Mouse (Mus musculus) neural tube, embryonic 12.5 days (tissue): ENCODE data around the gene Aqp11. TPM values are rescaled to one million over a fixed set of nuclear protein-coding genes. Genes with fewer than 3 reads are reported as not detected.

ENCODE experiments used
- ATAC-seq: fragments of 200-750 bp; cut with Nextera tagmentation; 2 replicates; pipeline ENCODE4 v1.8.0; 2017; ENCODE audit warnings: low read depth, mild to moderate bottlenecking, moderate TSS enrichment, moderate library complexity; ENCODE audit not compliant: low FRiP score
- H3K27ac ChIP-seq: fragments of 300-500 bp; sonication (generic); 2 replicates; pipeline ENCODE4 v1.5.1; 2016
- H3K27me3 ChIP-seq: fragments of 300-500 bp; sonication (generic); replicated peaks from 2 replicates; pipeline ENCODE4 v1.6.1; 2016; ENCODE audit warnings: mild to moderate bottlenecking
- H3K36me3 ChIP-seq: fragments of 300-500 bp; sonication (generic); 2 replicates; pipeline ENCODE4 v1.6.1; 2016; ENCODE audit warnings: mild to moderate bottlenecking
- H3K4me1 ChIP-seq: fragments of 300-500 bp; sonication (generic); 2 replicates; pipeline ENCODE4 v1.6.1; 2016
- H3K4me2 ChIP-seq: fragments of 300-500 bp; sonication (generic); replicated peaks from 2 replicates; pipeline ENCODE4 v1.6.1; 2016; ENCODE audit warnings: mild to moderate bottlenecking
- H3K4me3 ChIP-seq: fragments of 300-500 bp; sonication (generic); 2 replicates; pipeline ENCODE4 v1.5.1; 2016
- H3K9ac ChIP-seq: fragments of 300-500 bp; sonication (generic); 2 replicates; pipeline ENCODE4 v1.6.1; 2016; ENCODE audit warnings: mild to moderate bottlenecking
- H3K9me3 ChIP-seq: fragments of 300-500 bp; sonication (generic); 2 replicates; pipeline ENCODE4 v1.6.1; 2016; ENCODE audit warnings: mild to moderate bottlenecking
- WGBS: fragments of 180-500 bp; shearing (Covaris S2); methylation state at CpG from one replicate; pipeline ENCODE4 v1.1.7; 2016; 5-methylcytosine and 5-hydroxymethylcytosine counted together
- polyA plus RNA-seq: library from polyadenylated mRNA; unstranded; fragments of >200 nt; fragmentation: Nextera tagmentation; extraction: Ambion mirVana; gene quantifications from 2 replicates; pipeline ENCODE4 v1.2.1, GENCODE M21; 2016

Gene Aqp11
- polyA plus RNA-seq, 1 experiment from 2014 or later = 7.3 TPM

DNA sequence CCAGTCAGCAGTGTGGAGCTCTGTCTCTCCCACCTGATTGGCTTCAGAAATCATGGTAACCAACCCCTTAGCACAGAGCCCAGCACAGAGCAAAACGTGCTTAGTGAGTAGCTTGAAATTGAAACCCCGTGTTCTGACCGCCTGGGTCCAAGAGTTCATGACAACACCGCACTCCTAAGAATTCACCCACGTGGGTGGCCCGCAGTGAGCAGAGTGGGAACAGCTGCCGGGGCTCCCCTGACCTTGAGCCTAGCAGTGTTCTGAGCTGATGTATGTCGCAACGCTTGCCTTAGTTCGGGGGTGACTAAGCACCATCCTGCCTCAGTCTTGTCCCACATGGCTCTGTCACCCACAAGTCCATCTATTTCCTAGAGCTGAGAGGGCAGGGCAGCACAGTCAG is 2.9 kb upstream of the Aqp11 start:
- Histone ChIP-seq H3K27me3 (no peaks in the 10 kb centered on the region), H3K9me3 (no peaks in the 10 kb centered on the region), H3K4me2 (no peak overlapping the region), H3K4me3 (no peak overlapping the region), H3K27ac (no peak overlapping the region), H3K4me1 (peaks cover 17% of the 10 kb centered on the region), H3K9ac (no peak overlapping the region), H3K36me3 (no peaks in the 10 kb centered on the region)
- WGBS = 60% methylated on average over 10 of the region's 10 CpGs
- ATAC-seq = no peak

- H3K9me3 ChIP-seq = no peaks in the 10 kb centered on the region
These were observed 842 bp downstream of the Aqp11 start for GRCm38 (mm10) chr7:97737256-97737637.

DNA sequence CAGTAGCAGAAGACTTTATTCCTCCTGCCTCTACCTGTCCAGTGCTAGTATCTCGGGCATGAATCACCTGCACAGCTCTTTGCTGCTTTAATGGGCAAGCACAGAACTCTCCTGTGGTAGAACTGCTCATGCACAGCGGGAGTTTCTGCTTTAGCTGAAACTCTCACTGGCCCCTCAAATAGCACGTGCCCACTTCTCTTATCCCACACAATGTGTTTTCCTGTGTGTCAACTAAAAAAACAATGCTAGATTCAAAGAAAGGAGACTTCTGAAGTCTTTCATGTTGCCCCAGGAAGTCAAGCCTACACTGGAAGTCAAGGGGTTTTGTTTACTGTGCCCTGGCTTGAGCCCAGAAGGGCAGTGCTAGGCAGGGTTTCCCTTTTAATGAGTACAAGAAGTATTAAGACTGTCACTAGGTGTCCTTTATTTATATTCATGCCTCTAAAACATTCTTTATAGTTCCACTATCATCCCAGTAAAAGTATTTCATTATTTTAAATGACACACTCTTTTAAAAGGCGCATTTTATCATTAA is 2.1 kb downstream of the Aqp11 start:
- Histone ChIP-seq H3K27ac (no peak overlapping the region), H3K4me2 (no peak overlapping the region)

More at GRCm38 (mm10) chr7:97737256-97737637, 842 bp downstream of the Aqp11 start:
- H3K27me3 ChIP-seq = no peaks in the 10 kb centered on the region
- peak; percentile 3; the same call in 1 of the 2 replicates for ATAC-seq
- H3K9ac ChIP-seq = peak overlapping the region; percentile 69
- peaks cover 17% of the 10 kb centered on the region for H3K4me1 ChIP-seq
- WGBS = 5% methylated on average over 12 of the region's 12 CpGs
- H3K27ac ChIP-seq = no peak overlapping the region
- peak overlapping the region; percentile 64 for H3K4me3 ChIP-seq
- H3K36me3 ChIP-seq = no peaks in the 10 kb centered on the region
- peak overlapping the region; percentile 93 for H3K4me2 ChIP-seq

GRCm38 (mm10) chr7:97735021-97735420 is 3.1 kb downstream of the Aqp11 start:
- Histone ChIP-seq H3K4me3 (no peak overlapping the region), H3K36me3 (no peaks in the 10 kb centered on the region), H3K27ac (no peak overlapping the region), H3K4me2 (no peak overlapping the region), H3K4me1 (peaks cover 14% of the 10 kb centered on the region), H3K9ac (no peak overlapping the region), H3K9me3 (no peaks in the 10 kb centered on the region), H3K27me3 (no peaks in the 10 kb centered on the region)
- 87% methylated on average over 8 of the region's 8 CpGs for WGBS
- no peak for ATAC-seq

More for the DNA sequence above, 2.1 kb downstream of the Aqp11 start:
- H3K4me1 ChIP-seq = peaks cover 15% of the 10 kb centered on the region
- no peak overlapping the region for H3K4me3 ChIP-seq
- H3K9me3 ChIP-seq = no peaks in the 10 kb centered on the region
- WGBS = 47% methylated on average over 4 of the region's 4 CpGs
- H3K9ac ChIP-seq = no peak overlapping the region
- ATAC-seq = no peak
- H3K36me3 ChIP-seq = no peaks in the 10 kb centered on the region
- H3K27me3 ChIP-seq = no peaks in the 10 kb centered on the region

DNA sequence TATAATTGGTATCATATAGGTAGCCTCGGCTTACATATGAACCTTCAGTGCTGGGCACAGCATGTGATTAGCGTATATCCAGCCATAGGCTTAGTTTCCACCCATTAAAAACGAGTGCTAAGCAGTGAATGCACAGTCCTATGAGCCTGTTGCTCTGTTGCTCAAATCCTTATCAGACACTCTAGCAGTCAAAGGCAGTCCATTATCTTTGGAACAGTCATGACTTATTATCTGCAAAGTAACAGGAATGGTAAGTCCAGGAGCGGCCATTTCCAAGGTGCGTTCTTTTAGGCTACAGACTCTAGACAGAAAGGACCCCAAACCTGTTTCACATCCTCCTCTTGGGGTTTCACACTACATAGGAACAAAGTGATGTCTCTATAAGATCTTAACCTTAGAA is 4.5 kb downstream of the Aqp11 start:
- H3K4me3 ChIP-seq = no peak overlapping the region
- H3K9ac ChIP-seq = no peak overlapping the region
- H3K4me1 ChIP-seq = peaks cover 23% of the 10 kb centered on the region
- no peak overlapping the region for H3K27ac ChIP-seq
- no peaks in the 10 kb centered on the region for H3K9me3 ChIP-seq
- no peaks in the 10 kb centered on the region for H3K36me3 ChIP-seq
- H3K27me3 ChIP-seq = no peaks in the 10 kb centered on the region
- no peak overlapping the region for H3K4me2 ChIP-seq
- WGBS = 90% methylated on average over 5 of the region's 5 CpGs
- ATAC-seq = no peak

DNA sequence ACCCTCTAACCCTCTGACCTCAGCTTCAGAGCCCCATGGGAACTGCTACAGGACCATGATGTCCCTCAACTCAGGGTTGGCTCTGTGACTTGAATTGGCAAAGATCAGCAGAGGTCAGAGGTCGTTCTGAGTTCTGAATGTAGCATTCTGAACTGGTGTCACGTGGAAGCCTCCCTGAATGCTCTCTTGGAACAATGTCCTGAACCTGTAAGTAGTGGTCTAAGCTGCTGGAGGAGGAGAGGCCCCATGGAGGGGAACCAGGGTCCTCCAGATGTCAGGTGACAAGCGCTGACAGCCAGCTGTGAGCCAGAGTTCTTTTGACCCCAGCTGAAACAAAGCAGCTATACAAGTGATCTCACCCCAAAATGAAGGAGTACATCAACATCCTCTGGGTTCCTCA is 7.7 kb downstream of the Aqp11 start:
- no peaks in the 10 kb centered on the region for H3K27me3 ChIP-seq
- no peak overlapping the region for H3K27ac ChIP-seq
- peaks cover 6% of the 10 kb centered on the region; the same call in 1 of the 2 replicates for H3K36me3 ChIP-seq
- H3K4me3 ChIP-seq = no peak overlapping the region
- no peak overlapping the region for H3K4me2 ChIP-seq
- H3K9me3 ChIP-seq = no peaks in the 10 kb centered on the region
- peaks cover 10% of the 10 kb centered on the region for H3K4me1 ChIP-seq
- 60% methylated on average over 3 of the region's 3 CpGs for WGBS
- no peak for ATAC-seq
- H3K9ac ChIP-seq = no peak overlapping the region

DNA sequence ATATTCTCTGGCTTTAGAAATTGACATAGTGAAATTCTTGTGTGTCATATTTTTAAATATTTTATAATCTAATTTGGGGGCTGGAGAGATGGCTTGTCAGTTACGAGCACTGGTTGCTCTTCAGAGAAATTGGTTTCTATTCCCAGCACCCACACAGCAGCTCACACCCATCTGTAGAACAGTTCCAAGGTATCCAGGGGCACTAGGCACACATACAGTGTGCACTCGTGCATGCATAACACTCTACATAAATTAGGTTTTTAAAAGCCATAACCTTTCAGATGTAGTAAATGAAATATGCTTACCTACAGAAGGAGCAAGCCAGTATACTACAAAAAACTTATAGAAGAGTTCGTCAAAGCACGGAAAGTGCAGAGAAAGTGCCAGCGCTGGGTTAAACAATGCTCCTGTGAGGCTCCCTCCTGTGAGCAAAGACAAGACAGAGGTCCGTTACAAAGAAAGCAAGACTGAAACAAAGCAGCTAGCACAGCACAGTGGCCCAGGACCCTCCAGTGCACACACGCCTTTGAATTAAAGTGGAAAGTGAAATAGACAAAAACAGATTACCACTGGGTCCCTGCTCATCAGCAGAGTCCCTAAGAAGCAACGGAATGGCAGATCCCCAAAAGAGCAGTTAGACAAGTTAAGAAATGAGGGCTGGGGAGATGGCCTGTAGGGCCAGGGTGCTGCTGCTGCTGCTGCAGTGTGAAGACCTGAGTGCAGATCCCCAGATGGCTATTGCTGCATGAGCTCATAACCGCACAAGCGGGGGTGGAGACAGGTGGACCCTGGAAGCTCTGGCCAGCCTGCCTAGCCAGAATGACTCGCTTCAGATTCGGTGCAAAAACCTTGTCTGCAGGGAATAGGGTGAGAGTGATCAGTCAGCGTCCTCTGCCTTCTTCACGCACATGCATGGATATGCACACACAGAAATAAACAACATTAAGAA is 9.1 kb downstream of the Aqp11 start:
- H3K4me2 ChIP-seq = peak overlapping the region; percentile 31; the same call in 1 of the 2 replicates
- H3K27ac ChIP-seq = no peak overlapping the region; the same call in 1 of the 2 replicates
- no peak overlapping the region for H3K9ac ChIP-seq
- H3K4me1 ChIP-seq = peaks cover 10% of the 10 kb centered on the region
- H3K4me3 ChIP-seq = no peak overlapping the region
- WGBS = 33% methylated on average over 14 of the region's 14 CpGs
- H3K36me3 ChIP-seq = peaks cover 8% of the 10 kb centered on the region; the same call in 1 of the 2 replicates
- H3K27me3 ChIP-seq = no peaks in the 10 kb centered on the region
- peak; percentile 52; the same call in 1 of the 2 replicates for ATAC-seq
- H3K9me3 ChIP-seq = no peaks in the 10 kb centered on the region

DNA sequence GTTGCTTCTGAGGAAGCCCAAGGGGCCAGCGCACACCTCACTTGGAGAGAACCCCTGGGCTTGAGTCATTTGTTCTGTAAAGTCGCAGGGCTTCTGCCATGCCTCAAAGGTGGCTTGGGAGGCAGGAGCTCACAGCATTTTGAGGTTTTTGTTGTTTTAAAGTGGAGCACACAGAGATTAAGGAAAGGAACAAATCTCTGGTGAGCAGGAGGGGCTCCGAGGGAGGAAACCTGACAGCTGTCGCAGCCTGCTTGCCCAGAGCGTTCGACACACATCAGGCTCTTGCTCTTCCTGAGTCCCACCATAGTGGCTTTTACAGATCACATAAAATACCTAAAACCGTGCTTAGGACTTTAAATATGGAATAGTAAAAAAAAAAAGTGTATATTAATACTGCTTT is 11.3 kb downstream of the Aqp11 start:
- Histone ChIP-seq H3K27ac (no peak overlapping the region), H3K4me3 (no peak overlapping the region), H3K9me3 (no peaks in the 10 kb centered on the region), H3K4me2 (no peak overlapping the region), H3K4me1 (peaks cover 10% of the 10 kb centered on the region), H3K27me3 (no peaks in the 10 kb centered on the region), H3K9ac (no peak overlapping the region), H3K36me3 (peaks cover 11% of the 10 kb centered on the region; the same call in 1 of the 2 replicates)
- WGBS = 83% methylated on average over 7 of the region's 7 CpGs
- no peak for ATAC-seq

GRCm38 (mm10) chr7:97726080-97726479 is 12.0 kb downstream of the Aqp11 start:
- no peak for ATAC-seq
- Histone ChIP-seq H3K27me3 (no peaks in the 10 kb centered on the region), H3K4me1 (peaks cover 10% of the 10 kb centered on the region), H3K36me3 (peaks cover 11% of the 10 kb centered on the region; the same call in 1 of the 2 replicates), H3K9me3 (no peaks in the 10 kb centered on the region), H3K4me2 (no peak overlapping the region), H3K9ac (no peak overlapping the region), H3K27ac (no peak overlapping the region), H3K4me3 (no peak overlapping the region)
- 89% methylated on average over 7 of the region's 7 CpGs for WGBS

DNA sequence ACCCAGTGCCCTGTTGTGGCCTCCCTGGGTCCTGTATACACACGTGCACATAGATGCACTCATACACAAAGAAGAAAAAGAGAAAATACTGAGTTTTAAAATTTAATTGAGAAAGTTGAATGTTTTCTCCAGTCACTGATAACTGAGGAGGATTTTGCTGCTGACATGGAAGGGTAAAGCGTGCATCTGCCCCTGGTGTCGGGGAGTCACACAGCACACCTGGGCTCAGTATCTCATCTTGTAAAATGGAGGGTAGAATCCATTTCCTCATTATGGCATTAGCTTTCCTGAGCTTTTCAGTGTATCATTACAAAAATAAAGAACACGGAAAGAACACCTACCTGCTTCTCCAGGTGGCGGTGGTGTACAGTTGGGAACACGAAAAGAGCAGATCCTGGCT is 12.7 kb downstream of the Aqp11 start:
- H3K4me3 ChIP-seq = no peak overlapping the region
- H3K36me3 ChIP-seq = peaks cover 18% of the 10 kb centered on the region; the same call in 1 of the 2 replicates
- no peaks in the 10 kb centered on the region for H3K27me3 ChIP-seq
- H3K4me1 ChIP-seq = peaks cover 10% of the 10 kb centered on the region
- H3K27ac ChIP-seq = no peak overlapping the region
- WGBS = 96% methylated on average over 6 of the region's 6 CpGs
- H3K9ac ChIP-seq = no peak overlapping the region
- no peaks in the 10 kb centered on the region for H3K9me3 ChIP-seq
- H3K4me2 ChIP-seq = no peak overlapping the region
- ATAC-seq = no peak

- Histone ChIP-seq H3K9me3 (no peaks in the 10 kb centered on the region), H3K27ac (no peak overlapping the region), H3K27me3 (no peaks in the 10 kb centered on the region), H3K4me2 (no peak overlapping the region), H3K4me1 (peaks cover 3% of the 10 kb centered on the region), H3K36me3 (peaks cover 30% of the 10 kb centered on the region), H3K9ac (no peak overlapping the region), H3K4me3 (no peak overlapping the region)
- ATAC-seq = no peak
- WGBS = 91% methylated on average over 11 of the region's 11 CpGs
These were observed 14.2 kb downstream of the Aqp11 start for GRCm38 (mm10) chr7:97723646-97724538.
